Mouse (Mus musculus): ENCODE results near the gene Ptpn13. TPM values are rescaled to one million over a fixed set of nuclear protein-coding genes. Genes with fewer than 3 reads are reported as not detected.

The Ptpn13 gene
- total and polyA plus RNA-seq, 3 experiments = 15.1 to 43.6 (median 15.5) TPM

GRCm38 (mm10) chr5:103384021-103384420 is 41.0 kb upstream of the Ptpn13 start:
- no peak overlapping the region for H3K9ac ChIP-seq (ENCODE audit: control insufficient read depth, low read depth, low read length, poor library complexity, severe bottlenecking)
- H3K36me3 ChIP-seq (ENCODE audit: control insufficient read depth in 1 of 2, insufficient read depth in 2 of 2, low read length in 2 of 2) = no peaks in the 10 kb centered on the region
- H3K79me2 ChIP-seq (ENCODE audit: control insufficient read depth, insufficient read depth, low read length, poor library complexity) = no peaks in the 10 kb centered on the region
- H3K4me3 ChIP-seq (ENCODE audit: control insufficient read depth in 1 of 2, insufficient read depth in 1 of 2, low read depth in 2 of 2, low read length in 2 of 2) = no peak overlapping the region
- no peak overlapping the region for H3K27ac ChIP-seq (ENCODE audit: control insufficient read depth, low read depth, low read length)
- TF ChIP-seq HCFC1 (IDR thresholded peaks at IDR 0.05; ENCODE audit: low read depth, low read length) = no peak
- no peak for TF ChIP-seq ZNF384 (IDR thresholded peaks at IDR 0.05; ENCODE audit: low read depth, low read length)
- no peak for TF ChIP-seq TCF12 (IDR thresholded peaks at IDR 0.05; ENCODE audit: low read depth, low read length)
- TF ChIP-seq E2F4 (IDR thresholded peaks at IDR 0.05; ENCODE audit: borderline replicate concordance, low read depth, low read length) = no peak
- TF ChIP-seq ELF1 (IDR thresholded peaks at IDR 0.05; ENCODE audit: low read depth, low read length) = no peak
- no peak for TF ChIP-seq MYB (IDR thresholded peaks at IDR 0.05; ENCODE audit: low read depth, low read length)
- TF ChIP-seq SIN3A (IDR thresholded peaks at IDR 0.05; ENCODE audit: low read length) = no peak
- no peak for TF ChIP-seq NRF1 (IDR thresholded peaks at IDR 0.05; ENCODE audit: insufficient read depth, low read depth, low read length, poor library complexity, severe bottlenecking)
- TF ChIP-seq MYC (IDR thresholded peaks at IDR 0.05; ENCODE audit: low read depth, low read length) = no peak
- TF ChIP-seq CTCF (IDR thresholded peaks at IDR 0.05 in 2 of 3, conservative IDR thresholded peaks at IDR 0.05 in 1 of 3; ENCODE audit: control insufficient read depth in 1 of 3, insufficient read depth in 1 of 3, low read depth in 2 of 3, low read length in 3 of 3, poor library complexity in 1 of 3, severe bottlenecking in 1 of 3) = no peak
- TF ChIP-seq RAD21 (IDR thresholded peaks at IDR 0.05; ENCODE audit: low read depth, low read length) = no peak
- DNase-seq (ENCODE audit: low read depth, low spot score) = no peak
- no peaks in the 10 kb centered on the region for H3K4me1 ChIP-seq (ENCODE audit: control insufficient read depth in 1 of 2, insufficient read depth in 2 of 2, low read length in 2 of 2)
- no peaks in the 10 kb centered on the region for H3K9me3 ChIP-seq (replicated peaks; ENCODE audit: insufficient read depth, low read length)
- no peaks in the 10 kb centered on the region; a peak in 1 of 4 replicates for H3K27me3 ChIP-seq (ENCODE audit: control insufficient read depth in 1 of 2, insufficient read depth in 2 of 2, low read length in 2 of 2)

GRCm38 (mm10) chr5:103387540-103388026 is 37.4 kb upstream of the Ptpn13 start:
- no peak for DNase-seq (ENCODE audit: low read depth, low spot score)
- no peak overlapping the region for H3K27ac ChIP-seq (ENCODE audit: control insufficient read depth, low read depth, low read length)
- TF ChIP-seq CTCF (IDR thresholded peaks at IDR 0.05 in 2 of 3, conservative IDR thresholded peaks at IDR 0.05 in 1 of 3; ENCODE audit: control insufficient read depth in 1 of 3, insufficient read depth in 1 of 3, low read depth in 2 of 3, low read length in 3 of 3, poor library complexity in 1 of 3, severe bottlenecking in 1 of 3) = no peak
- TF ChIP-seq KAT2A (conservative IDR thresholded peaks at IDR 0.05; ENCODE audit: low read depth, low read length) = no peak
- no peak for TF ChIP-seq MYC (IDR thresholded peaks at IDR 0.05; ENCODE audit: low read depth, low read length)
- TF ChIP-seq ZMIZ1 (IDR thresholded peaks at IDR 0.05; ENCODE audit: low read depth, low read length) = no peak
- TF ChIP-seq MAFK (IDR thresholded peaks at IDR 0.05; ENCODE audit: borderline replicate concordance, low read depth, low read length) = no peak
- TF ChIP-seq MEF2A (IDR thresholded peaks at IDR 0.05; ENCODE audit: extremely low read depth, insufficient replicate concordance, low read depth, low read length, poor library complexity, severe bottlenecking) = no peak
- TF ChIP-seq EP300 (IDR thresholded peaks at IDR 0.05; ENCODE audit: low read depth in 1 of 2, low read length in 2 of 2) = no peak
- TF ChIP-seq ZNF384 (IDR thresholded peaks at IDR 0.05; ENCODE audit: low read depth, low read length) = no peak

More at GRCm38 (mm10) chr5:103387540-103388026, 37.4 kb upstream of the Ptpn13 start:
- no peaks in the 10 kb centered on the region for H3K9me3 ChIP-seq (replicated peaks; ENCODE audit: insufficient read depth, low read length)
- no peaks in the 10 kb centered on the region for H3K36me3 ChIP-seq (ENCODE audit: control insufficient read depth in 1 of 2, insufficient read depth in 2 of 2, low read length in 2 of 2)
- no peak overlapping the region for H3K9ac ChIP-seq (ENCODE audit: control insufficient read depth, low read depth, low read length, poor library complexity, severe bottlenecking)
- H3K27me3 ChIP-seq (ENCODE audit: control insufficient read depth in 1 of 2, insufficient read depth in 2 of 2, low read length in 2 of 2) = no peaks in the 10 kb centered on the region; a peak in 1 of 4 replicates
- H3K4me1 ChIP-seq (ENCODE audit: control insufficient read depth in 1 of 2, insufficient read depth in 2 of 2, low read length in 2 of 2) = no peaks in the 10 kb centered on the region
- H3K4me3 ChIP-seq (ENCODE audit: control insufficient read depth in 1 of 2, insufficient read depth in 1 of 2, low read depth in 2 of 2, low read length in 2 of 2) = no peak overlapping the region
- no peaks in the 10 kb centered on the region for H3K79me2 ChIP-seq (ENCODE audit: control insufficient read depth, insufficient read depth, low read length, poor library complexity)

All from MEL (cell line).